Mouse (Mus musculus) stomach, embryonic 14.5 days (tissue): ENCODE data around the gene Evc. TPM values are rescaled to one million over a fixed set of nuclear protein-coding genes. Genes with fewer than 3 reads are reported as not detected.

Experiments used
- ATAC-seq: fragments of 200-750 bp; cut with Nextera tagmentation; 2 replicates; pipeline ENCODE4 v1.8.0; 2017; ENCODE audit warnings: low read depth, moderate TSS enrichment; ENCODE audit not compliant: insufficient number of reproducible peaks, insufficient read depth, low FRiP score
- H3K27ac ChIP-seq: fragments of 300-500 bp; sonication (generic); 2 replicates; pipeline ENCODE4 v1.5.1; 2014; ENCODE audit warnings: mild to moderate bottlenecking, low read length, moderate library complexity, mixed read lengths
- H3K27me3 ChIP-seq: fragments of 300-500 bp; sonication (generic); 2 replicates; pipeline ENCODE4 v1.6.1; 2014; ENCODE audit warnings: low read length, control low read depth, mixed read lengths; ENCODE audit not compliant: control insufficient read depth, insufficient read depth
- H3K36me3 ChIP-seq: fragments of 300-500 bp; sonication (generic); 2 replicates; pipeline ENCODE4 v1.6.1; 2014; ENCODE audit warnings: mild to moderate bottlenecking, control low read depth, low read length, moderate library complexity, mixed read lengths; ENCODE audit not compliant: control insufficient read depth, insufficient read depth
- H3K4me1 ChIP-seq: fragments of 300-500 bp; sonication (generic); 2 replicates; pipeline ENCODE4 v1.6.1; 2014; ENCODE audit warnings: low read length, control low read depth, mixed read lengths; ENCODE audit not compliant: control insufficient read depth, insufficient read depth
- H3K4me2 ChIP-seq: fragments of 300-500 bp; sonication (generic); replicated peaks from 2 replicates; pipeline ENCODE4 v1.6.1; 2014; ENCODE audit warnings: low read depth, low read length, control low read depth
- H3K4me3 ChIP-seq: fragments of 300-500 bp; sonication (generic); 2 replicates; pipeline ENCODE4 v1.5.1; 2014; ENCODE audit warnings: low read depth, low read length, control low read depth
- H3K9ac ChIP-seq: fragments of 300-500 bp; sonication (generic); replicated peaks from 2 replicates; pipeline ENCODE4 v1.6.1; 2014; ENCODE audit warnings: low read depth, mild to moderate bottlenecking, control low read depth, low read length, moderate library complexity, mixed read lengths
- H3K9me3 ChIP-seq: fragments of 300-500 bp; sonication (generic); 2 replicates; pipeline ENCODE4 v1.6.1; 2016; ENCODE audit warnings: low read depth, low read length, control low read depth; ENCODE audit not compliant: control insufficient read depth
- WGBS: fragments of 180-500 bp; shearing (Covaris S2); extraction: QIAGEN DNeasy Blood & Tissue Kit; methylation state at CpG from one replicate; pipeline ENCODE4 v1.1.7; 2014; 5-methylcytosine and 5-hydroxymethylcytosine counted together
- polyA plus RNA-seq: library from polyadenylated mRNA; unstranded; fragments of >200 nt; fragmentation: Nextera tagmentation; extraction: Ambion mirVana; gene quantifications from 2 replicates; pipeline ENCODE4 v1.2.1, GENCODE M21; 2014

Gene Evc
- polyA plus RNA-seq, 1 experiment from 2014 or later = 15.9 TPM

DNA sequence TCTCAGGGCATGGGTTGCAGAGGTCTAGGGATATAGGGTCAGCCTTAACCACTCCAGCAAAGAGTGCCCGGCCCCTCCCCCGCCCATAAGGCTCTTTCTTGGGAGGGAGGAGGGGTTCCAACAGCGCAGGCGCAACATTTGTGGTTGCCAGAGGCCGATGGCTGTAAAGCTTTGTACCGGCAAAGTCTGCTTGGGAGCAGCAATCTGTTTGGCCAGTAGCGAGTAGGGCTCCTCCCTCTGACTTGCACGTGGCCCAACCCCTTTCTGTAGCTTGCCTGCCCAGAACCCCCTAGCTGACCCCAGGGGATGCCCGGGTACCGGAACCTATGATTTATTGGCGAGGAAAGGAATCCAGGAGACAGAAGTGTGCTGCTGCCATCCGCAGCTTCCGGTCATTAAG lies 92.5 kb downstream of the Evc start:
- H3K4me1 ChIP-seq = peaks cover 13% of the 10 kb centered on the region
- H3K27me3 ChIP-seq = peaks cover 46% of the 10 kb centered on the region
- no peak overlapping the region for H3K4me3 ChIP-seq
- H3K36me3 ChIP-seq = no peaks in the 10 kb centered on the region
- ATAC-seq = no peak
- no peak overlapping the region for H3K9ac ChIP-seq
- 5% methylated on average over 13 of the region's 13 CpGs for WGBS
- H3K4me2 ChIP-seq = no peak overlapping the region
- no peaks in the 10 kb centered on the region for H3K9me3 ChIP-seq
- no peak overlapping the region for H3K27ac ChIP-seq

DNA sequence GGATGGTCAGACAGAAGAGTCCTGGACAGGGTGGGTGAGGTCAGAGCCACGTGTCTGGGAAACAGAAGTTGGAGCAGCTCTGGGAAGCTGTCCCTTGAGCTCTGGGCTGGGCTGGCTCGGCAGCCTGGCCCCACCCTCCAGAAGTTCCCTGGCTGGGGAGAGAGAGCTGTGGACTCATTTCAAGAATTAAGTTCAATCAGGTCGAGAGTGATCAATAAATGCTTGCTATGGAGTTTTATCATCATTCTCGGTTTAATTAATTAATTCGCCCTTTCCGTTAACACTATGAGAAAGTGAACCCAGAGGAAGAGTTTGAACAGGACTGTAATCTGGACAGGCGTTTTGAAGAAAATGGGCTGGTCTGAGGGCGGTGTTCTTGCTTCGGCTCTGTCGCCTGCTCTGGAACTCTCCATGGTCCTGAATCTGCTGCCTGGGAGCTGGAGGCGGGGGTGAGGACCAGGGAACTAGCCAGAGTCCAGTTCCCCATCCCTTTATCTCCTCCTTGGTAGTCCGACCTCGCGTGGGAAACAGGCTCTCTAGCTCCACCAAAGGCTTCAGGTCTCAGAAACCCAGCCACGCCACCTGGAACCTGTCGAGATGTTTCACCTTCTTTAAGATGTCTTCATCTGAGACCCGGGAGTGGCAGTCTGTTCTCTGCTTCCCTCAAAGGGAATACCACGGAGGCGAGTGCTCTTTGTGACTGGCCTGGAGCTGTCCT lies 93.4 kb downstream of the Evc start:
- WGBS = 2% methylated on average over 19 of the region's 19 CpGs
- Histone ChIP-seq H3K9ac (no peak overlapping the region), H3K27ac (no peak overlapping the region), H3K4me3 (no peak overlapping the region), H3K9me3 (no peaks in the 10 kb centered on the region), H3K36me3 (no peaks in the 10 kb centered on the region), H3K4me1 (peaks cover 13% of the 10 kb centered on the region), H3K27me3 (peaks cover 46% of the 10 kb centered on the region), H3K4me2 (no peak overlapping the region)
- no peak for ATAC-seq

DNA sequence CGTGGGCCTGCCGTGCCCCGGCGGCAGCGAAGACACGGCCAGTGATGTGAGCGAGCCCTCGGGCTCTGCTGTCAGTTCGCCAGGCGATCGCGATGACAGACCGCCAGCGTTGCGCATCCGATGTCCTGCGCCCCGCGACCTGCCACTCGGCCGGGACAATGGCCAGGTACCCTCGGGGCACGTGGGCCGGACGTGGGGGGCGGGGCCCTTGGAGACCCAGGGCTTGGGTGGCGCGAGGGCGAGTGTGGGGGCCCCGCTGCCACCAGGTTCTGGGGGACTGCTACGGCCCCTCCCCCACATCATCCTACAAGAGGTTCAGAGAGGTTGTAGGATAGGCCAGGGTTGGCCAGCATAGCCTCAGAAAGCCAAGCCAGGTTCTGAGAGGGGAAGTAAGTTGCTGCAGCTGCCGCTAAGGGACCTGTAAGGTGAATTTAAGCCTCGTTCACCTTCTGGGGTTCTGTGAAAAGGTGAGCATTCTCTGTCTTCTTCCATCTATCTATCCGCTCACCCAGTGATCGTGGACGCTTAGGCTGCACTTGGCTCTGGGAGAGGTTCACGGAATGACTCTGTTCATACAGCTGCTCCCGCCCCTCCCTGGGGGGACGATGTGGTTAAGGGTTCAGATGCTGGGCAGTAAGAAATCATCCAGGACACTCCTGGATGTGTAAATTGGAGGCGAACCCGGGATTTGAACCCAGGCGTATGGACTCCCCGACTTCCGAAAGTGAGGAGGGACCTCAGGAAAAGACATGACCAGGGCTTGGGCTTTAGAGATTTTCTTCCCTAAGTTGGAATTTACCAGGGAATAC lies 94.1 kb downstream of the Evc start:
- no peak for ATAC-seq

DNA sequence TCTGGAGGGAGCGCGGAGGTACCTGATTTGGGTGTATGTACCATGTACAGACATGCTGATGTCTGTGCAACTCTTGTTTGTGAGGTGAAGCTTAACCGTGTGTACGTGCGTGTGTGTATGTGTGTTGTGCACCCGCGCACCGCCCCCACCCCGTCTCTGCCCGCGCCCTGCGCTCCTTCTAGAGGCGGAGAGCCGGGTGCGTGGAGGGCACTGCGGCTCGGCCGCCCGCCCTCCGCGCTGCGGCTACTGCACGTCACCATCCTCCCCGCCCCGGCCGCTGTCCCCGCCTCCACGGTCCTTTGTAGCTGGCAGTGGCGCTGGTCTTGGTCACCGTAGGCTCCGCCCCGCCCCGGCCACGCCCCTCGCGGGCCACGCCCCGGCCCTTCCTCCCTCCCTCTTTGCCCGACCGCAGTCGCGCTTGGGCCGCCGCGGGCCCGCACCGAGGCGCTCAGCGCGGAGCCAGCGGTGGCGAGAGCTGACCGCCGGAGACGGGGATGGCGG lies 95.0 kb downstream of the Evc start, which contains the start of gene Crmp1:
Gene Crmp1, plus strand, starts transcription at position 290 of the 501 bp plus-strand sequence.
- Histone ChIP-seq H3K9me3 (no peaks in the 10 kb centered on the region), H3K27ac (no peak within 1 kb of the TSS), H3K36me3 (no peaks in the 10 kb centered on the region), H3K4me1 (peaks cover 13% of the 10 kb centered on the region), H3K9ac (no peak within 1 kb of the TSS), H3K4me3 (peak within 1 kb of the TSS; percentile 34), H3K4me2 (peak within 1 kb of the TSS; percentile 67), H3K27me3 (peaks cover 46% of the 10 kb centered on the region)
- WGBS = under 1% methylated on average over 46 of the region's 56 CpGs
- ATAC-seq = peak; percentile 74

More for the DNA sequence above, 94.1 kb downstream of the Evc start:
- Histone ChIP-seq H3K4me2 (peak overlapping the region; percentile 67), H3K27me3 (peaks cover 46% of the 10 kb centered on the region), H3K27ac (no peak overlapping the region), H3K9ac (no peak overlapping the region), H3K36me3 (no peaks in the 10 kb centered on the region), H3K4me1 (peaks cover 13% of the 10 kb centered on the region), H3K9me3 (no peaks in the 10 kb centered on the region), H3K4me3 (peak overlapping the region; percentile 34)
- 11% methylated on average over 44 of the region's 44 CpGs for WGBS

DNA sequence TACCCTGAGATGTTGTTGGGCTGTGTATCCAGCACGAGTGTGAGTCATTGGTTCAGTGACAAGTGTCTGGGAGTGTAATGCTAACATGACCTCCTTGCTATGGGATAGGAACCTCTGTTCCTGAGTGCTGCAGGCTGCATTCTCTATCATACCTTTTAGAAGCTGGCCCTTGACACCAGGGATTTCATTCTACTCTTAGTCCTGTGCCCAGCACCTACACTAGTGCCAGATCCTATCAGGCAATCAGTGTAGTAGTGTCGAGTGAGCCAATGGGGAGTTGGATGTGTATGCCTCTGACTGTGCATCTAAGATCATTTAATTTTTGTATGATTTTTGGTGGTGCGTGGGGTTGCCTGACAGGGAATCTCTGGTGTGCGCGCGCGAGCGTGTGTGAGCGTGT lies 95.5 kb downstream of the Evc start:
- H3K4me2 ChIP-seq = peak overlapping the region; percentile 67; the same call in 1 of the 2 replicates
- H3K9me3 ChIP-seq = no peaks in the 10 kb centered on the region
- peak overlapping the region; percentile 34; the same call in 1 of the 2 replicates for H3K4me3 ChIP-seq
- no peaks in the 10 kb centered on the region for H3K36me3 ChIP-seq
- H3K27me3 ChIP-seq = peaks cover 45% of the 10 kb centered on the region
- H3K27ac ChIP-seq = no peak overlapping the region
- no peak for ATAC-seq
- no peak overlapping the region for H3K9ac ChIP-seq
- WGBS = 13% methylated on average over 9 of the region's 9 CpGs
- H3K4me1 ChIP-seq = peaks cover 13% of the 10 kb centered on the region

DNA sequence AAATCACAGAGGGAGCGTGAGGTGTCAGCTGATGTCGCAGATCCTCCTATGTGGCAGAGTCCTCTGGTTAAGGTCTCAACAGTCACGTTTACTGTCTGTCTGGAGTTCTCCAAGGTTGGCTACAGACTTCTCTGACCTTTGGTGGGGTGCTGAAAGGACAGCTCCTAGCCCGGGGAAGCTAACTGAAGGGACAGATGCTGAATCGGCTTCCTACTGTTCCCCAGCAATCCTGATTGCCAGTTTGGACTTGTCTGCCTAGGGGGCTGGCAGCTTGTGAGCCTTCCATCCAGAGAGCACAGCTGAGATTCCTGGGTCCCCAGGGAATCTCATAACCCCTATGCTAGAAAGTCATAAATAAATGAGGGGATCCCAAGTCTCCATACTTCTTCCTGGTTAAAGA lies 96.1 kb downstream of the Evc start:
- Histone ChIP-seq H3K27me3 (peaks cover 41% of the 10 kb centered on the region), H3K36me3 (no peaks in the 10 kb centered on the region), H3K27ac (no peak overlapping the region), H3K9ac (no peak overlapping the region), H3K4me3 (no peak overlapping the region), H3K4me2 (no peak overlapping the region), H3K4me1 (peaks cover 13% of the 10 kb centered on the region), H3K9me3 (no peaks in the 10 kb centered on the region)
- no peak for ATAC-seq
- 4% methylated on average over 5 of the region's 5 CpGs for WGBS

Other genes starting within 250 kb of the Evc start
- 45.2 and 47.6 TPM in 2 replicates for gene Crmp1, start 95.0 kb downstream of the Evc start, polyA plus RNA-seq
- 16.2 and 17.0 TPM in 2 replicates for gene Evc2, start 1.6 kb upstream of the Evc start, polyA plus RNA-seq